Mouse (Mus musculus) embryonic facial prominence, embryonic 13.5 days (tissue): Measurements from ENCODE around the gene Sigmar1. TPM values are rescaled to one million over a fixed set of nuclear protein-coding genes. Genes with fewer than 3 reads are reported as not detected.
"Not testable (repeated sequence)": the region's sequence is repeated elsewhere in the genome, so short reads cannot be mapped to it uniquely, and the experiment has no call there.

ENCODE experiments used
- ATAC-seq: fragments of 200-750 bp; cut with Nextera tagmentation; 2 replicates; pipeline ENCODE4 v1.8.0; 2017; ENCODE audit warnings: low read depth; ENCODE audit not compliant: insufficient number of reproducible peaks, insufficient read depth, low FRiP score, low TSS enrichment
- H3K27ac ChIP-seq: fragments of 300-500 bp; sonication (generic); 2 replicates; pipeline ENCODE4 v1.5.1; 2015; ENCODE audit warnings: moderate library complexity, mild to moderate bottlenecking, inconsistent platforms
- H3K27me3 ChIP-seq: fragments of 300-500 bp; sonication (generic); 2 replicates; pipeline ENCODE4 v1.6.1; 2015; ENCODE audit warnings: mild to moderate bottlenecking, inconsistent platforms
- H3K36me3 ChIP-seq: fragments of 300-500 bp; sonication (generic); 2 replicates; pipeline ENCODE4 v1.6.1; 2015; ENCODE audit warnings: mild to moderate bottlenecking, inconsistent platforms
- H3K4me1 ChIP-seq: fragments of 300-500 bp; sonication (generic); 2 replicates; pipeline ENCODE4 v1.6.1; 2015; ENCODE audit warnings: inconsistent platforms
- H3K4me2 ChIP-seq: fragments of 300-500 bp; sonication (generic); 2 replicates; pipeline ENCODE4 v1.6.1; 2015; ENCODE audit warnings: moderate library complexity, mild to moderate bottlenecking, inconsistent platforms
- H3K4me3 ChIP-seq: fragments of 300-500 bp; sonication (generic); 2 replicates; pipeline ENCODE4 v1.5.1; 2015; ENCODE audit warnings: mild to moderate bottlenecking, inconsistent platforms
- H3K9ac ChIP-seq: fragments of 300-500 bp; sonication (generic); 2 replicates; pipeline ENCODE4 v1.6.1; 2015; ENCODE audit warnings: mild to moderate bottlenecking, inconsistent platforms
- H3K9me3 ChIP-seq: fragments of 300-500 bp; sonication (generic); 2 replicates; pipeline ENCODE4 v1.6.1; 2016; ENCODE audit warnings: inconsistent platforms
- WGBS: fragments of 180-500 bp; shearing (Covaris S2); methylation state at CpG from one replicate; pipeline ENCODE4 v1.1.7; 2015; ENCODE audit warnings: mixed read lengths; 5-methylcytosine and 5-hydroxymethylcytosine counted together
- polyA plus RNA-seq: library from polyadenylated mRNA; unstranded; fragments of >200 nt; fragmentation: Nextera tagmentation; extraction: Ambion mirVana; gene quantifications from 2 replicates; pipeline ENCODE4 v1.2.1, GENCODE M21; 2015

Gene Sigmar1
- polyA plus RNA-seq, 1 experiment from 2014 or later, result 87.7 TPM

- Histone ChIP-seq H3K27me3 (peaks cover 9% of the 10 kb centered on the region), H3K4me1 (peaks cover 52% of the 10 kb centered on the region)
Observed at GRCm38 (mm10) chr4:41707011-41707535, 48.9 kb downstream of the Sigmar1 start.

DNA sequence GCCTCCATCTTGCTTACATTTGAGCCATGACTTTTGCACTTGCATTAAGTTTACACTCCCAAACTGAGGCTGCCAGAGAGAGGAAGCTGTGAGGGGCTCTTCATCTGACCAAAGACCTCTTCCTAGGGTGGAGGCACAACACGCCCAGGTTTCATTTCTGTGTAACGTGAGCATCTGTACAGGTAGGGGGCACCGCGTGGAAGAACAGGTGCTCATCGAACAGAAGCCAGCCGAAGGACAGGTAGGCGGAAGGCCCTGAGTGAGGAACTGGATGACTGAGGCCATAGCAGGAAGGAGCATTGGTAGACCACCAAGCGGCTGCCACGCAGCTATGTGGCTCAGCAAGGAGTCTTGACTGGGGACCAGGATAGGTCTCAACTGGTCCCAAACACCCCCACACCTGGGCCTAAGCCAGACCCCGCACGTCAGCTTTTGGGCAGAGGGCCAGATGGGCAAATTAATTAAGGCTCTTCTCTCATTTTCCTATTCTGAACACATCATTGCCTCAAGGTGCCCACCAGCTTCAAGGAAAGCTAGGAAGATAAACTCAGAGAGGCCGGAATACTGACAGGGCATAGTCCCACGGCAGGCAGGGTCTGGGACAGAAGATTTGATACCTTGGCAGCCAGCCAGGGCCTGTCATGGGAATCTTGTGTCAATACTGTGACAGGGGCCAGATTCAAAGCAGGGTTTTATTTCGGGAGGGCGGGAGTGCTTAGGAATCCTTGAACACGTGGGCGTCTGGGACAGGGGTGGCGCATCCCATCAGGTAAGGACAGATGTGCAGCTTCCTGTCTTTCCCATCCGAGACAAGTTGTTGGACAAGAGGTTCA is 49.8 kb downstream of the Sigmar1 start:
- 51% methylated on average over 19 of the region's 19 CpGs for WGBS
- no peak overlapping the region for H3K4me2 ChIP-seq
- no peaks in the 10 kb centered on the region for H3K9me3 ChIP-seq
- peaks cover 4% of the 10 kb centered on the region; the same call in 1 of the 2 replicates for H3K36me3 ChIP-seq
- peaks cover 42% of the 10 kb centered on the region for H3K4me1 ChIP-seq
- no peak overlapping the region for H3K4me3 ChIP-seq
- peaks cover 9% of the 10 kb centered on the region for H3K27me3 ChIP-seq
- H3K27ac ChIP-seq, result no peak overlapping the region
- 0 out of 2 replicates have a peak overlapping the region, but pooled peaks have one; percentile 27 for H3K9ac ChIP-seq
- ATAC-seq, result no peak

More at GRCm38 (mm10) chr4:41707011-41707535, 48.9 kb downstream of the Sigmar1 start:
- Histone ChIP-seq H3K9me3 (no peaks in the 10 kb centered on the region), H3K4me3 (0 out of 2 replicates have a peak overlapping the region, but pooled peaks have one; percentile 6), H3K27ac (no peak overlapping the region; the same call in 1 of the 2 replicates), H3K9ac (no peak overlapping the region), H3K36me3 (peaks cover 4% of the 10 kb centered on the region; the same call in 1 of the 2 replicates), H3K4me2 (peak overlapping the region; percentile 29)
- 0 out of 2 replicates have a peak, but pooled peaks have one; percentile 30 for ATAC-seq
- 3% methylated on average over 13 of the region's 13 CpGs for WGBS

- Histone ChIP-seq H3K4me2 (no peak overlapping the region), H3K4me1 (peaks cover 42% of the 10 kb centered on the region), H3K36me3 (no peaks in the 10 kb centered on the region), H3K27ac (no peak overlapping the region), H3K9me3 (no peaks in the 10 kb centered on the region), H3K9ac (no peak overlapping the region), H3K27me3 (peaks cover 9% of the 10 kb centered on the region), H3K4me3 (no peak overlapping the region)
- ATAC-seq, result no peak
- 0% methylated on average over 5 of the region's 5 CpGs for WGBS
Observed at GRCm38 (mm10) chr4:41704651-41705050, 51.3 kb downstream of the Sigmar1 start.

DNA sequence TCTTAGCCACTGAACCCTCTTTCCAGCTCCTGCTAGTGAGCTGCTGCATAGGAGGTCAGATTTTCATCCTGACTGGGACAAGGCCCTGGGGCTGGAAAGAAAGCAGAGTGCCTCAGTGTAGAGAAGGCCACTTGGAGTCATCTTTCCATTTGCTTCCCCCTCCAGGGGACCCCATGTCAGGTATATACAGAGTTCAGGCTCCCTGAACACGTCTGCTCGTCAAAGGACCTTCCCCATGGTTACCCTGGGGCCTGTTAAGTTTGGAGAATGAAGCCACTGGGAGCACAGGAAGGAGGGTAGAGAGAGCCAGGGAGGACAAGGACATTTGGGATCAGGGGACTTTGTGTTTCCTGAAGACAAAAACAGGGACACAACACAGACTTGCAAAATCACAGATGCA is 53.7 kb downstream of the Sigmar1 start:
- not testable (repeated sequence) for H3K4me3 ChIP-seq, H3K27me3 ChIP-seq, H3K4me2 ChIP-seq, H3K27ac ChIP-seq, H3K9me3 ChIP-seq, H3K36me3 ChIP-seq, H3K9ac ChIP-seq, ATAC-seq
- WGBS, result 47% methylated on average over 2 of the region's 2 CpGs
- peaks cover 32% of the 10 kb centered on the region for H3K4me1 ChIP-seq

- WGBS, result 78% methylated on average over 4 of the region's 8 CpGs
- peaks cover 13% of the 10 kb centered on the region for H3K4me1 ChIP-seq
- H3K9ac ChIP-seq, H3K4me2 ChIP-seq, H3K27ac ChIP-seq, ATAC-seq, H3K9me3 ChIP-seq, H3K27me3 ChIP-seq, H3K36me3 ChIP-seq, H3K4me3 ChIP-seq: not testable (repeated sequence)
Observed at GRCm38 (mm10) chr4:41700224-41700623, 55.7 kb downstream of the Sigmar1 start.

GRCm38 (mm10) chr4:41699783-41700182 is 56.2 kb downstream of the Sigmar1 start, which contains the start of gene Il11ra1:
Gene Il11ra1, plus strand, starts transcription at chr4:41699989.
- not testable (repeated sequence) for H3K27ac ChIP-seq, H3K9ac ChIP-seq, H3K27me3 ChIP-seq, ATAC-seq, H3K36me3 ChIP-seq, H3K4me3 ChIP-seq, H3K9me3 ChIP-seq
- 77% methylated on average over 10 of the region's 10 CpGs for WGBS
- H3K4me1 ChIP-seq, result peaks cover 11% of the 10 kb centered on the region
- peak within 1 kb of the TSS; percentile 40 for H3K4me2 ChIP-seq

- not testable (repeated sequence) for H3K27ac ChIP-seq, ATAC-seq, H3K9ac ChIP-seq, H3K9me3 ChIP-seq, H3K27me3 ChIP-seq, H3K36me3 ChIP-seq, H3K4me3 ChIP-seq, H3K4me1 ChIP-seq
- WGBS, result 3% methylated on average over 23 of the region's 32 CpGs
- H3K4me2 ChIP-seq, result peak overlapping the region; percentile 40
Observed at GRCm38 (mm10) chr4:41698421-41699016, 57.4 kb downstream of the Sigmar1 start.

DNA sequence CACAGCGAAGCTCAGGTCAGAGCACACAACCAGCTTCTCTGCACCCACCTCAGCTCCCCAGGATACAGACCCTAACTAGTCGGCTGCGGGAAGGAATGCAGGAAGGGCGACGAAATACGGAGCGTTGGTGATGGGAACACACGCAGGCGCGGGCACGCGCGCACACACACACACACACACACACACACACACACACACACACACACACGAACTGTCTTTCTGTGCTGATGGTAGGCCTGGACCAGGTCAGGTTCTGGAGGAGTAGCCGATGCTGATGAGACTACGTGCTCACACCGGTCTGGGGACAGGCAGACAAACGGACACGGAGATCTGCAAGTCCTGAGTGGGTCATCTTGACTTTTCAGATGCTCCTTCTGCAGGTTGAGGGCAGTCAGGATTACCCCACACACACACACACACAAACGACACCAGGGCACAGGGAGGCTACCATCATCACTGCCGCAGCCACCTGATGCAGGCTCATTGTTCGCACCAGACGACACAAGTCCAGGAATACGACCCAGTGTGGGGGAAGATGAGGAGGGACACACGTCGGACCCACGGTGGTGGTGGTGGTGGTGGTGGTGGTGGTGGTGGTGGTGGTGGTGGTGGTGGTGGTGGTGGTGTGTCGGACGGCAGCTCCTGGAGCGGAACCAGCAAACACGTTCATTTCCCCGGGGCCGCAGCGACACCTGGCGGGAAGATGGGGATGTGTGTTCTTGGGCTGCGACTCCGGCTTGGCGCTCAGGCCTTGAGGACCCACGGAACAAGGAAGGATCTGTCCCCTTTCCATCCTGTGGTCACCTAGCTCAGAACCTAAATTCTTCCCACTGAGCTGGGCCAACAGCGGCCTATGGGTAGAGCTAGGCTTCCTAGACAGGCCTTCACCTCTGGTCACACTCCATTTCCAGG is 58.8 kb downstream of the Sigmar1 start, which contains the start of gene Cntfr:
Gene Cntfr (minus strand): TSS at position 160 of the 912 bp plus-strand sequence.
- H3K9me3 ChIP-seq, H3K4me1 ChIP-seq, H3K36me3 ChIP-seq, H3K27me3 ChIP-seq, ATAC-seq, H3K27ac ChIP-seq, H3K4me3 ChIP-seq, H3K9ac ChIP-seq: not testable (repeated sequence)
- H3K4me2 ChIP-seq, result peak within 1 kb of the TSS; percentile 47
- 12% methylated on average over 32 of the region's 40 CpGs for WGBS

GRCm38 (mm10) chr4:41696452-41696851 is 59.5 kb downstream of the Sigmar1 start:
- ATAC-seq, H3K27me3 ChIP-seq, H3K27ac ChIP-seq, H3K4me2 ChIP-seq, H3K36me3 ChIP-seq, H3K4me3 ChIP-seq, H3K9me3 ChIP-seq, H3K9ac ChIP-seq, H3K4me1 ChIP-seq: not testable (repeated sequence)
- WGBS, result 8% methylated on average over 14 of the region's 15 CpGs

DNA sequence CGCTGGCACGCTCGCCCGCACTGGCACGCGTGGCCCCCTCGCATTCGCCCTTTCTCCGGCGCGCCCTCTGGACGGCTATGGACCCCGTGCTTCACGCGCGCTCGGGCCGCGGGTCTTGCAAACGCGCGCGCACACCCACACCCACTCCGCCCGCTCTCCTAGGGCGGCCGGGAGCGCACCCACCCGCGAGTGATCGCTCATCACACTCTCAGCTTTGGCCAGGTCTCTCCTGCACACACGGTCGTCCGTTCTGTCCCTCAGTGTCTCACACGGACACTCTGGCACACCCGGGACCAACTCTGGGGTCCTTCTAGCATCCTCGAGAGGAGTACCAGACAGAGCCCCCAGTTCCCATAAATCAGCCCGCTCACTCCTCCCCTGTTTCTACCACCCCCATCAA is 60.2 kb downstream of the Sigmar1 start:
- Histone ChIP-seq H3K4me2 (peak overlapping the region; percentile 47), H3K4me3 (peak overlapping the region; percentile 26; the same call in 1 of the 2 replicates)
- not testable (repeated sequence) for H3K27ac ChIP-seq, H3K9ac ChIP-seq, H3K27me3 ChIP-seq, ATAC-seq, H3K4me1 ChIP-seq, H3K36me3 ChIP-seq, H3K9me3 ChIP-seq
- 1% methylated on average over 14 of the region's 38 CpGs for WGBS

GRCm38 (mm10) chr4:41693511-41693910 is 62.4 kb downstream of the Sigmar1 start:
- not testable (repeated sequence) for H3K4me1 ChIP-seq, H3K27ac ChIP-seq, H3K4me3 ChIP-seq, H3K9me3 ChIP-seq, ATAC-seq, H3K27me3 ChIP-seq, H3K36me3 ChIP-seq, H3K9ac ChIP-seq
- H3K4me2 ChIP-seq, result 0 out of 2 replicates have a peak overlapping the region, but pooled peaks have one; percentile 16
- WGBS, result 20% methylated on average over 4 of the region's 4 CpGs
